Mouse (Mus musculus): Measurements from ENCODE around the gene Zbtb34.

GRCm38 (mm10) chr2:33399091-33399490, 32.0 kb downstream of the Zbtb34 start:
- no peak for TF ChIP-seq CTCF (IDR thresholded peaks at IDR 0.05; ENCODE audit: low read depth)
- TF ChIP-seq EP300 (optimal IDR thresholded peaks at IDR 0.05) = no peak

All from stomach, postnatal 0 days (tissue).